Mouse (Mus musculus): Measurements from ENCODE around the gene Eif4g3. TPM values are rescaled to one million over a fixed set of nuclear protein-coding genes. Genes with fewer than 3 reads are reported as not detected.
A peak's percentile ranks its signal among the peaks of the same experiment; 100 is the strongest.

Eif4g3 gene
- total RNA-seq, 2 experiments from 2014 or later: 115 to 117 TPM

DNA sequence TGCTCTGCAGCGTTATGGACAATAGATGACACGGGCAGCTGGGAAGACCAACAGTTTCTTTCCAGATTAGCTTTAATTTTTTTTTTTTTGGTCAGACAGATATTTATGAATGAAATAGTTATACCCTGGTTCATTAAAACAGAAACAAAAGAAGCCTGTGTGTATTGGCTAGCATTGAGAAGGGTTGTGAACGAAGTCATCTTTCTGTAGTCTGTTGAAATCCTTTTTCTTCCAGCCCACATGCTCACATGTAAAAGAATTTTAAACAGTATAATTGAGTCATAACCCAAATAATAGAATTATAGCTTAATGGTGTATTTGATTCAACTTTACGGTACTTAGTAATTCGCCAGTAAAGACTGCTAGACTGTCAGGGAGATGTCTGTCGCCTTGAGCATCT is 28.8 kb downstream of the Eif4g3 start:
- DNase-seq (ENCODE audit: low spot score): no peak

DNA sequence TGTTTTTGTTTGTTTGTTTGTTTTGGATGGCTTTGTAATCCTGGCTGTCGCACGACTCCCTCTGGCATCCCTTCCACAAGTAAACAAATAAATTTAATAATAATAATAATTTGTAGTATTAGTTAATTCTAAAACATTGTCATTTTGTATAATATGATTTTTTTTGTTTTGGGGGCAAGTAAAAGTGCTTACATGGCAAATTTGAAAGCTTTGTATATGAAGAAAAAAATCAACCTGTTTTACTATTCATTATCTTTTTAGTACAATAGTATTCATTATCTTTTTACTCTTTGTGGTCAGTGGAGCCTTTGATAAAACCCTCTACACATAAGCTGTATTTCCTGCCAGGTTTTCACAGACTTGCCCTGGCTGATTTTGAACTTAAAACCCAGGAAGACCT is 29.9 kb downstream of the Eif4g3 start:
- DNase-seq (ENCODE audit: low spot score): no peak

DNA sequence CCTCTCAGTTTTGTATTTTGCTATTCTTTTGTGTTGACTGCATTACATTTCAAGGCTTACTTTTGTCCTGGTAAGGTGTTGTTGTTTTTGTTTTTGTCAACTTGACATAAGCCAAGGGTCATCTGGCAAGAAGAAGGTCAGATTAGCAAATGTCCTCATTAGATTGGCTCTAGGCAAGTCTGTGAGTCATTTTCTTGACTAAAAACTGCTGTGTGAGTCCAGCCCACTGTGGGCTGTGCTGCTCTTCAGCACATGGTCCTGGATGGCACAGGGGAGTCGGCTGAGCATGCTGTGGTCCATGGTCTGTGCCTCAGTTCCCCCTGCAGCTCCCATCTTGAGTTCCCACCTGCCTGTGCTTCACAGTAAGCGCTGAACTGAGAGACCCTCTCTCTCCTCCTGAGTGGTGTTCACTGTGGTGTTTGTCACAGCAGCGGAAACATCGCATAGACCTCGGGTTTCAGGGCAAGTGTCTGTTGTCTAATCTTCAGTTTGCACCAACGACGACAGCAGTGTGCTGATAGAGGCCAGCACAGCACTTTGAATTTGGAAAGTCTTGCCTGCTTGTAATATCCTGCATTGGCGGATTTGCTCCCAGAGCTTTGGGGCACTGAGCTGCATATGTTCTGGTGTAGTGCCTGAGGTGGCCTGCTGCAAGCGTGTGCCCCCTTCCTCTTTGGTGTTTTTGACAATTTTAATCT is 30.7 kb downstream of the Eif4g3 start:
- no peak for DNase-seq (ENCODE audit: low spot score)

DNA sequence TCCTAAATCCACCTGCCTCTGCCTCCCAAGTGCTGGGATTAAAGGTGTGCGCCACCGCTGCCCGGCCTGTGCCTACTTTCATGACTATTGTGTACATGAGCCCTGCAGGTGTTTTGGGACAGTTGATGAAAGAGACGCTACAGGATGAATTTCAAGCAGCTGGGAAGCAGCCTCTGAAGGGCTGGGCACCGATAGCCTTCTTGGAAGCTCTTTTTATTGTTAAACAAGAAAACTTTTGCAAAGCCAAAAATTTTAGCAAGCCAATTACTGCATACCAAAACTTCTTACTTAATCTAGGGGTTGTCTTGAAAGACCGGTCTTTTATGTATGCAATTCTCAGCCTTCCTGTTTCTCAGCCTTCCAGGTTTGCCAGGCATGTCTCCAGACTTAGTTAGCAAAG is 36.3 kb downstream of the Eif4g3 start:
- no peak for DNase-seq (ENCODE audit: low spot score)

DNA sequence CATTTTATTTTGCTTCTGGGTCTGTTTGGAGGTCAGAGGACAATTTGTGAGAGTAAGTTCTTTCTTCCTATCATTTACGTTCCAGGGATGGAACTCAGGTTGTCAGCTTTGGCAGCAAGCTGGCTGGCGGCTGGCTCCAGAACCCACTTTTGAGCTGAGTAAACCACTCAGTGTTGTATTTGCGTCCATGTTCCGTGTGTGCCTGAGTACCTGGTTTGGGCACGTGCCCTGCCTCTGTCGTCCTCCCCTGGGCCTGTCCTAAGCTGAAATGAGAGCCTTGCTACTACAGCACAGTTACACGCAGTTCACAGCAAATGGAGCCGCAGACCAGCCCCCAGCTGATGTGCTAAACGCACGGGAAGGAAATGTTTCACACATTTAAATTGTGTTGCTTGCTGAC is 39.0 kb downstream of the Eif4g3 start:
- no peak for DNase-seq (ENCODE audit: low spot score)

DNA sequence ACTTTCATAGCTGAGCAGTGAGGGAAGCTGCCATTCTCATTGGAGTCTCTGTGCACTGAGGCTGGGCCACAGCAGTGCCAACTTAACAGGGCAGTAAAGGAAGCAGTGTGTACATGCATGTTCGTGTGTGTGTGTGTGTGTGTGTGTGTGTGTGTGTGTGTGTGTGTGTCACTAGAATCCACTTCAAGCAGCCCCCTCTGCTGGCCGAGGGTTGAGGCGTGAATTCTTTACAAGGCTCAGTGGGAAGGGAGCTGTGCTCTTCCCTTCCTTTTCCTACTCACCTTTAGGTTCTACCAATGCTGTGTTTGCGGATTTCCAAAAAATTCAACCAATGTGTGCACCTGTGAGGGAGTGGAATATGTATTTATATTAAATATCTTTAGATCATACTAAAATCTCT is 41.0 kb downstream of the Eif4g3 start:
- no peak for DNase-seq (ENCODE audit: low spot score)

DNA sequence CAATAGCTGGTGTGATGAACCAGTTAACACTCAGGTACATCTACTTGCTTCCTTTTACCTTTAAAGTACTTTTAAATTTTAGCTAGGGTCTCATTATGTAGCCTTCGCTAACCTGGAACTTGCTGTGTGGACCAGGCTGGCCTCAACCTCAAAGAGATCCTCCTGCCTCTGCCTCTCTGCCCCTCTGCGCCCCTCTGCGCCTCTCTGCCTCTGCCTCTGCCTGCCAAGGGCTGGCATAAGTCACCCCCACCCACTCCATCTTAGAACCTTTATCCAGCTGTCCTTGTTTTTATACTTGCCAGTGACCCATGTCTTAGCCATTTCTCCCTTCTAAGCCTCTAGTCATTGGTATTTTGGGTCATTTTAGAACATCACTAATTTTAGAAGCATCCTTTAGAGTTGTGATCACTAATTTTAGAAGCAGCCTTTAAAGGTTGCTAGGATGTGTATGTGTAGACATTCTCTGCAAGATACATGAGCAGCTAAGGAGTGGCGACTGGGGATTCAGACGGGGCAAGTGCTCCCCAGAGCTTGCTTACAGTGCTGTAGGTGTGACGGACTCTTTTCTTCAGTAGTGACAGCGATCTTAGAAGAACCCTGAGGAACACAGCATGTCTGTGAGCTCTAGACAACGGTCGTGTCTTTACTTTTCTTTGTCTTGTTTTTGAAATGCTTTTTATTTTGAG is 42.8 kb downstream of the Eif4g3 start:
- DNase-seq (ENCODE audit: low spot score): peak; percentile 40

DNA sequence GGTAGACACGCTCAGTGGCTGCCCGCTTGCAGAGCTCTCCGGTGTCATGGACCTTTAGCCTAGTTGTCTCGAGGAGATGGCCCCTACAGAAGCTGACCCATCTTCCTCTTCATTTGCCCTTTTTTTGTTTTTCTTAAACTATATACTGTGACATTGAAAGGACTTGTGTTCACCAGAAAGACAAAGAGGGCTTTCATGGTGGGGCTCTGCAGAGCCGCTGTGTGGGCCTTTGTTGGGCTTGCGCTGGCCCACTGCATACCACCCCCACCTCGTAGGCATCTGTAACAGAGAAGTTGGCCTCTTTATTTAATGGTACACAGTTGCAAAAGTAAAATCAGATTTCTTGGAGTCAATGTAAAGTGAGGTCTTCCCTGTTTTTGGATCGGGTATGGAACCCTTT is 44.3 kb downstream of the Eif4g3 start:
- no peak for DNase-seq (ENCODE audit: low spot score)

DNA sequence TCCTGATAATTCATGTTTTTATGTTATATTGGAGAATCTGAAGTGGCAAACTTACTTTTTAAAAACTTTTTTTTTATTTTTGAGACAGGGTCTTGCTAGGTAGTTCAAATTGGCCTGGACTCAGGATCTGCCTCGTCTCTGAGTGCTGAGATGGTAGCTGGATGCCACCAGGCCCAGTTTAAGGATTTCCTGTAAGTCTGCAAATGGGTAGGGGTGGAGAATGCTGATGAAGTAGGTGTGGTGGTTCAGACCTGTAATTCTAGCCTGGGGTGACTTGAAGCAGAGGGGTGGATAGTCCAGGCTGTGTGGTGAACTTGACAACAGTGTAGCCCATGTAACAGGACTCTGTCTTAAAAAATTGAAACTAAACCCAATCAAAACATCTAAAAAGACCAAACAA is 45.1 kb downstream of the Eif4g3 start:
- DNase-seq (ENCODE audit: low spot score): no peak

DNA sequence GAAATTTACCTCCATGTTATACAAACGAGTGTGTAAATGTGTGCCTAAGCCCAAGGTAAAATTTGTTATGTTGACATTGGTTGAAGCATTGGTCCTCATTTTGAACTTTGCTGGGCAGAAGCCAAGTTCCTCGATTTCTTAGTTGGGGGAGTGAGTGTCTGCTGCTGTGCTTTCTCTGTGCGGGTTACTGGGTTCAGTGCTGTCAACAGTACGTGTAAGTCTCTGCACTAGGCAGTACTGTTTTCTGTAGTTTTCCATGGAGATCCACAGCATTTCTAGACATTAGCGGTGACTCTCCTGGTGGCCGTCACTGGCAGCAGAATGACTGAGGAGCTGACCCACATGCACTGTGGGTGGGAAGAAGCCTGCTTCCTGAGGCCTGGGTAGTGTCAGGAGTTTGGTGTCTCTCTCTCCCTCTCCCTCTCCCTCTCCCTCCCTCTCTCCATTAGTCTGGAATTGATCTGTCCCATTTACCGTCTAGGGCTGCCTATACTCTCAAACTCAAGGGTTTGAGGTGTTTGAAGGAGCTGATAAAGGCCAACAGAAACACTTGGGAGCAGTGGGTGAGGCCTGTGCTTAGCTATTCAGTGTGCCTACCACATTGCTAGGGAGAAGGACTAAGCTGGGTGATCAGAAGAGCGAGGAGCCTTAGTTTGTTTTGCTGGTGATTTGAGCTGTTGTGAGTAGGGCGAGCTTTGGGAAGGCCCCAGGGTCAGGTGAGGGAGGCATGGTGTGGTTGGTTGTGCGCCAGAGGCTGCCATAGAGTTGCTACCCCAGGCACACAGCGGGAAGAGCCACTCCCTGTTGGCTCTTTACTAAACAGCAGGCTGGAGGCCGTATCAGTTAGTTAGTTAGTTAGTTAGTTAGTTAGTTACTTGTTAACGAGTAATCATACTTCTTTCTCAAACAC is 45.8 kb downstream of the Eif4g3 start:
- DNase-seq (ENCODE audit: low spot score): no peak

DNA sequence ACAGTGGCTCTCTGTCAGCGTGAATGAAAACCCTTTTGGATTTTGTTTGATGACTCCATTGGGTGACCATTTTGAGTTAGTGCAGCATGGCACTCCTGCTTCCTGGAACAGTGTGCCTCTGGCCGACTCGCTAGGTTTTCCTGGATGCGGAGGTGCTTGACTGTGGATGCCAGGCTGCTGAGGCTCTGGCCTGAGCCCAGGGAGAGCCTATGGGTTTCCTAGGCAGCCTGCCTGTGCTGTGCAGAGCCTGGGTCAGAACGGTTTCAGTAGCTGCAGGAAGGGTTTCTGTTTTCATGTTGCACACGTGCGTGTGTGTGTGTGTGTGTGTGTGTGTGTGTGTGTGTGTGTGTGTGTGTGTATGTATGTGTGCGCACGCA is 46.4 kb downstream of the Eif4g3 start:
- peak; percentile 51 for DNase-seq (ENCODE audit: low spot score)

DNA sequence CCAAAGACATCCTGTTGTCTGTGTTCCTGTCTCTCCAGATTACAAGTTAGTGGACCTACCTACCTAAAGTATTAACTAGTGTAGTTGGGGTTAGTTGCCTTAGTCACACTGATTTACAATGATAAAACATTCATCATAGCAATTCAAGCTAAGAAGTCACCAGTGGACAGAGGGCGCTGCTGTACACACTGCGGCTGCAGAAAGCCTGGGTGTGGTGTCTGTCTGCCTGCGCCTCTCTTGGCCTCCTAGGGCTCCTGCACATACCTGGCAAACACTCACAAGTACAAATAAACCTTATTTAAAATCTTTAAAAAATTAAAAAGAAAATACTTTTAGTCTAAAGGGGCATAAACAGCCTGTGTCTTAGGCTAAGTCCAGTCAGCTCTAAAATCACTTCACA is 47.8 kb downstream of the Eif4g3 start:
- DNase-seq (ENCODE audit: low spot score): no peak

DNA sequence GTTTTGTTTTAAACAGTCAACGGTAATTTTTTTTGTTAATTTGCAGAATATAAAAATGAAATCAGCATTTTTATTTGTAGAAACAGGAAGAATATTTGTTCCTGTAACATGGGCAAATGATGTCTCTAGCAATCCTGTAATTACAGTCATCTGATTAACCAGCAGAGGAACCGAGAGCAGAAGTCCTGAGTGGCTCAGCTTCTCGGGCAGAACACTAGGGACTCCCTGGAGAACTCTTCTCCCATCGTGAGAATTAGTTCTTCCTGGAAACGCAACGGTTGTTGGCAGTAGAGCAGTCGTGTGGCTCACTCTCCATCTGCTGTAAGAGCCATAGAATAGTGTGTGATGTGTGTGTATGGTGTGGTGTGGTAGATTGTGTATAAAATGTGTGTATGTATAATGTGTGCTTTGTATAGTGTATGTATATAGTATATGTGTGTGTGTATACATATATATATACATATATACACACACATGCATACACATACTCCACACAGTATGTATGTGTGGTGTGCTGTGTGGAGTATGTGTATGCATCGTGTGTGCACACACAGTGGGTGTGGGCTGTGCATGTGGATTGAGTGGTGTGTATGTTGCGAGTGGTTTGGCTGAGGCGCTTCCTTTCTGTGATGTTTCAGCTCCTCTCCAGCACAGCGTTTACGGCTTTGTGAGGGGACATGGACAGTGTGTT is 48.9 kb downstream of the Eif4g3 start:
- no peak for DNase-seq (ENCODE audit: low spot score)

DNA sequence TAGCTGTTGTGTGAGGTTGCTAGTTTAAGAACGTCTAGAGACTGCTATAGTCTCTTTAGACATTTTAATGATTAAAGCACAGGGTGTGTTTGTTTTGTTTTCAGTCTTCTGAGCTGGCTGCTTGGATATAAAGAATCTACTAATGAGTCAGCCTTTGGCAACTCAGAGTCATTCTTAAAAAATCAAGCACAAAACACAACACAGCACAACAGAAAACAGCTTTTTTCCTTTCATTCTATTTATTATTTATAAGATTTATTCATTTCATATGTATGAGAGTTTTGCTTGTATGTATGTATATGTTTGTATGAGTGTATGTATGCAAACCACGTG is 49.4 kb downstream of the Eif4g3 start:
- DNase-seq (ENCODE audit: low spot score): no peak

DNA sequence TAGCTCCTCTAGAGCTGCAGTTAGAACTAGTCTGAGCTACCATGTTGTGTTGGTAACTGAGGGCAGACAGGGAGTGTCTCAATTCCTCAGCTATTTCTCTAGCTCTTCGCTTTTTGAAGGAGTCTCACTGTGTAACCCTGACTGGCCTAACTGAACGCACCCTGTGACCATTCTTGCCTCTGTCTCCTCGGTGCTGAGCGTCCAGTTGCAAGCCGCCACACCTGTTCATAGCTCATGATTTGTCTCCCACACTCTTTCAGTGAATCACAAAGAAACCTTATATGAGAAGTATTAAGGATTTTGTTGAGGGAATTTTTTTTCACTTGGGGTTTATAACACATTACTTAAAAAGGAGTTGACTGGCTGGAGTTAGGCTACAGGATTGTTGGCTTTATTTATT is 49.8 kb downstream of the Eif4g3 start:
- DNase-seq (ENCODE audit: low spot score): no peak

DNA sequence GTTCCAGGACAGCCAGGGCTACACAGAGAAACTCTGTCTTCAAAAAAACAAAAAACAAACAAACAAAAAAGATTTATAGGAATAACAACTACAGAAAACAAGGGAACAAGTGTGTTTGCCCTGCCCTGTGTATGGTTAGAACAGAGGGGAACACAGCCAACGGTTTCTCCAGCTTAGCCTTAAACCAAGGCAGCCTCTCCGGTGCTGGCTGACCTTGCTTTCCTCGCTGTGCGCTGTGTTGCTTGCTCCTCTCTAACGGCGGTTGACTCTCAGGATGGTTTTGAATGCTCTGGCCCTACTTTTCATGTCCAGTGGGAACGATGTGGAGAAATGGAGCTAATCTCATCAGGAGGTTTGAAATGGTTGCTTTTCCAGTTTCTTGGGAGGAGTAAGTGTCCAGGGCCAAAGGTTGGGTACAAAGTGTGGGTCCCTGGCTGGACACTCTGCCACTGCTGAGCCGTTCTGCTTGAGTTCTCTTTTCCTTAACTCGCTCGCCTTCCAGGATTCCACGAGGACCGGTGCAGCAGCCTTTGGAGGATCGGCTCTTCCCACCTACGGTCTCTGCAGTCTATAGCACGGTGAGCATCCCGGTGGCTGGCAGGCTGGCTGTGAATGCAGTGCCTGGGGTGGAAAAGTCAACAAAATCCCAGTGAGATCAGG is 52.1 kb downstream of the Eif4g3 start:
- no peak for DNase-seq (ENCODE audit: low spot score)

DNA sequence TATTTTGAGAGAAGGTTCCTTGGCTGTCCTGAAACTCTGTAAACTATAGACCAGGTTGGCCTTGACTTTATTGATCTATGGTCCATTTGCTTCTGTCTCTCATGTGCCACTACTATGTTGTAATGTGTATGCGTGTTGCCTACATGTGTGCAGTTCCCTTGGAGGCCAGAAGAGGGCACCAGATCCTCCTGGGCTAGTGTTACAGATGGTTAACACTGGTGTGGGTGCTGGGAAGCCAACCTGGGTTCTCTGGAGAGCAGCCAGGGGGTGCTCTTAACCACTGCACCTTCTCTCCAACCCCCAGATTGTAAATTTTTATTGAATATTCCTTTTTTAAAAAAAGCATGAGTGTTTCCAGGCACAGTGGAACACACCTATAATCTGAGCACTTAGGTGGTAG is 53.0 kb downstream of the Eif4g3 start:
- DNase-seq (ENCODE audit: low spot score): no peak

DNA sequence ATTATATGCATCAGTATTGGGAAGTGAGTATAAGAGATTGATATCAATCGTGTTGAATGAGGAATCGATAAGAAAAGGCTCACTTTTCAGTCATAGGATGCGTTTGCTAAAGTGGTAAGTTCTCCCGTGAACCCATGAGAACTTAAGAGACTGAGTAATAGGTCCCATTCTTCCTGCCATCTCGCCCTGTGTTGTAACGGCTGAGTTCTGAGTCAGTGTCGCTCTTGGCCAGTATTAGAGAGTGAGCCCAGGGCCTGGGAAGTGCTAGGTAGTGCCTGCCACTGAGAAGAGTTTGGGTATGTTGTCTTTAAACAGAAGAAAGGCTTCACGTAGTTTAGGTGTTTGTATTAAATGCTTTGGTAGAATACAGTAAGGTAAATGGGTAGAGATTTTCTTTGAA is 53.5 kb downstream of the Eif4g3 start:
- DNase-seq (ENCODE audit: low spot score): no peak

DNA sequence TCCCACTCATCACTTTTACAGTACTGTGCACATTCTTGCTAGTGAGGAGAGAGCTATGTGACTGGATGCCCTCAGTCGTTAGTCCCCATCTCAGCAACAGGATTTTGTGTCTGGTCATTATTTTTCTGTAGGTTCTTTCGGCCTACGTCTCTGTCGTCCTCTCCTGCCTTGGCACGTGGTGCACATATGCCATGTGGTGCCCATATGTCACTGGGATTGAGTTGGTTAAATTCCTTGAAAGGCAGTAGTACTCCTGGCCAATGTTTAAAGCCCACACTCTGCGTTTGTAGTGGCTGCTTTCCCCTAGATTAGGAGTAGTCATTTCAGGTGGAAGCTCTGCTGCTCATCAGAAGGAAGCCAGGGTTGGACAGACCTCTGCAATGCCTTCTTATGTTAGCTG is 56.7 kb downstream of the Eif4g3 start:
- no peak for DNase-seq (ENCODE audit: low spot score)

DNA sequence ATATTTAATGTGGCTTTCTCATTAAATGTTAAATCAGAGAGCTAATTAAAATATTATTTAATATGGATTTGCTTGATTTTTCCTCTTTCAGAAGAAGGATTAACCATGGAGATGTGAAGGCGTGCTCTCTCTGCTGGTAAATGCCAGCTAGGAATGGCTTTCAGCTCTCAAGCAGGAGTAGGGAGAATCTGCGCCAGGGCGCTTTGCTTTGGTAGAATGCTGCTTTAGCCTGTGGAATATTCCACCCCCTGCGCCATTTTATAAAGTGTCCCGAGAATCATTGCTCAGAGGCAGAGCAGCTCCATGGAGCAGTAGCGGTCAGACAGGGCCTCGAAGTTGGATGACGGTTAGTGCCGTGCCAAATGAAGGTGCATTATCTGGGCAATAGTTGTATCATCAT is 58.7 kb downstream of the Eif4g3 start:
- no peak for DNase-seq (ENCODE audit: low spot score)

DNA sequence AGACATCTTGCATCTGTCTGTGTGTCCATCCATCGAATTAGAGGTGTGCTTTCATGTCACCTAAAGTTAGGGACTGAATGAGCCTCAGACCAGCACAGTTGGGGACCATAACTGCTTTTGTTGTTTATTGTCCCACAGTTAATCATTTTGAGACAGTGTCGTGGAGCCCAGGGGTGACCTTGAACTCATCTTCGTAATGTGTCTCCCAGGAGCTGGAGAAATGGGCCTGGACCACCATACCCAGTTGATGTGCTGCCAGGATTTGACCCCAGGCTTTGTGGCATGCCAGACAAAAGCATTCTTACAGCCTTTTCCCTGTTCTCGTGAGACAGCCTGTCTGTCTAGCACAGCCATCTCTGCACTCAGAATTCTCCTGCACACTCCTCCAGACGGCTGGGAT is 63.8 kb downstream of the Eif4g3 start:
- DNase-seq (ENCODE audit: low spot score): no peak

Data from gastrocnemius, adult 18-20 months (tissue).